25 mouse cellular contexts compared by ENCODE assay signal in the genomic region with DNA sequence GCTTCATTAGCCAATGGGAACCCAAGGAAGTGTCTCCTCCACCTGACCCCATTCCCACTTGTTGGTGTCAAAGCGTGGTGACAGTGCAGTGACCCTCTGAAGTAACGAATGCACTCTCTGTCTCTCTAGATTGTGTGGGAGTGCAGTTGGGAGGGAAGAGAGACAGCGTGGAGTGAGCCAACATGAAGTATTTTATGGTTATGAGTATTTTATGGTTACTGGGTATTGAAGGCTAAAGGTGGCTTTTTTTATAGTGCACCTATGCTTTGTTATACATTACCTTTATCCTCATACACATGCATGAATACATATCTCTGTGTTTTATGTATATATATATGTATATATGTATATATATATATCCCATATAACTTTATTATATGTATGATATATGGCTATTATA. TPM values are rescaled to one million over a fixed set of nuclear protein-coding genes. Genes with fewer than 3 reads are reported as not detected.
DNase-seq lines count a peak whose midpoint lies in the region; ATAC-seq and TF ChIP-seq lines count a peak whose summit lies in the region.
"Had no signal": no experiment of that assay in that cellular context is flagged by ENCODE, and none has a peak within 500 bp of the region (broad histone marks: within the 10 kb centered on the region; RNA-seq: fewer than 3 reads in every experiment).

No protein-coding gene starts in this region.

- 59% methylated on average over 3 of the region's 3 CpGs for WGBS in intestine, embryonic 15.5 days
- 57% methylated on average over 3 of the region's 3 CpGs for WGBS in intestine, embryonic 16.5 days
- WGBS in intestine, postnatal 0 days, result 45% methylated on average over 3 of the region's 3 CpGs

- H3K27me3 ChIP-seq in intestine, embryonic 15.5 days (replicated peaks), result no peaks in the 10 kb centered on the region
- no peaks in the 10 kb centered on the region for H3K27me3 ChIP-seq in intestine, embryonic 16.5 days (replicated peaks; ENCODE audit: control insufficient read depth, insufficient read depth, low read length)
- H3K27me3 ChIP-seq in intestine, postnatal 0 days (replicated peaks; ENCODE audit: control insufficient read depth, insufficient read depth, low read length), result no peaks in the 10 kb centered on the region
- H3K27me3 ChIP-seq: CH12.LX had no signal

- no peak overlapping the region for H3K9ac ChIP-seq in intestine, embryonic 15.5 days
- no peak overlapping the region for H3K9ac ChIP-seq in intestine, embryonic 16.5 days (ENCODE audit: low read depth, low read length)
- no peak overlapping the region for H3K9ac ChIP-seq in intestine, postnatal 0 days (ENCODE audit: low read depth, low read length)

- H3K4me1 ChIP-seq in intestine, embryonic 15.5 days (replicated peaks), result no peaks in the 10 kb centered on the region
- H3K4me1 ChIP-seq in intestine, embryonic 16.5 days (ENCODE audit: control insufficient read depth, insufficient read depth, low read length), result peaks cover 3% of the 10 kb centered on the region; the same call in 1 of the 2 replicates
- H3K4me1 ChIP-seq in intestine, postnatal 0 days (replicated peaks; ENCODE audit: control insufficient read depth, insufficient read depth, low read length), result 0 out of 2 replicates have a peak, but pooled peaks cover 4% of the 10 kb centered on the region

- intact Hi-C loops in left cerebral cortex, postnatal 10 days (cut with DNase I), result no loop called here

- no peak overlapping the region for H3K4me3 ChIP-seq in intestine, embryonic 15.5 days (replicated peaks)
- no peak overlapping the region for H3K4me3 ChIP-seq in intestine, embryonic 16.5 days (ENCODE audit: low read length)
- H3K4me3 ChIP-seq in intestine, postnatal 0 days (ENCODE audit: low read depth, low read length), result no peak overlapping the region

- H3K27ac ChIP-seq in intestine, embryonic 15.5 days, result no peak overlapping the region
- H3K27ac ChIP-seq in intestine, embryonic 16.5 days (ENCODE audit: low read length), result no peak overlapping the region
- peak overlapping the region; percentile 24 for H3K27ac ChIP-seq in intestine, postnatal 0 days (ENCODE audit: low read depth, low read length)

- DNase-seq in left cerebral cortex, postnatal 10 days (ENCODE audit: extremely low spot score in 1 of 2, low spot score in 2 of 2), result no peak
- no peak for DNase-seq in spleen, postnatal 14 days (ENCODE audit: low spot score in 2 of 2)
- DNase-seq in urinary bladder, postnatal 25 days (ENCODE audit: low spot score), result no peak
- DNase-seq: adrenal gland, adult 2 months; adrenal gland, adult 8-10 months; adrenal gland, postnatal 10 days; adrenal gland, postnatal 14 days; adrenal gland, postnatal 25 days; adrenal gland, postnatal 36 days; B cell, adult 2 months; cerebellum, adult 11 months; cerebellum, adult 11-12 months; cerebellum, adult 18-20 months had no signal

- TF ChIP-seq CTCF in intestine, postnatal 0 days (IDR thresholded peaks at IDR 0.05; ENCODE audit: low read depth), result no peak

- ATAC-seq in intestine, embryonic 15.5 days, result peak; percentile 42; the same call in 1 of the 2 replicates
- peak; percentile 59 for ATAC-seq in intestine, embryonic 16.5 days
- peak; percentile 78 for ATAC-seq in intestine, postnatal 0 days
- ATAC-seq: activated CD4-positive, CD25-positive, alpha-beta regulatory T cell, adult 4 months; CD4-positive, CD25-positive, alpha-beta regulatory T cell, adult 4 months; Patski had no signal

- no peaks in the 10 kb centered on the region for H3K36me3 ChIP-seq in intestine, embryonic 15.5 days
- no peaks in the 10 kb centered on the region for H3K36me3 ChIP-seq in intestine, embryonic 16.5 days (ENCODE audit: control insufficient read depth, insufficient read depth, low read length)
- H3K36me3 ChIP-seq in intestine, postnatal 0 days (ENCODE audit: control insufficient read depth, insufficient read depth), result no peaks in the 10 kb centered on the region
- H3K36me3 ChIP-seq: G1E had no signal

- H3K4me2 ChIP-seq in intestine, embryonic 15.5 days (replicated peaks), result no peak overlapping the region
- no peak overlapping the region for H3K4me2 ChIP-seq in intestine, embryonic 16.5 days (ENCODE audit: low read depth, low read length)
- H3K4me2 ChIP-seq in intestine, postnatal 0 days (replicated peaks; ENCODE audit: low read depth), result no peak overlapping the region

- no peaks in the 10 kb centered on the region for H3K9me3 ChIP-seq in intestine, embryonic 15.5 days
- H3K9me3 ChIP-seq in intestine, embryonic 16.5 days (ENCODE audit: control insufficient read depth, low read length), result no peaks in the 10 kb centered on the region
- no peaks in the 10 kb centered on the region for H3K9me3 ChIP-seq in intestine, postnatal 0 days (ENCODE audit: control insufficient read depth)

RNA-seq across cellular contexts. Expression of a gene that starts 8.7 kb away (rescaled TPM):
- polyA plus RNA-seq in intestine, embryonic 15.5 days (2015; fragmentation: Nextera tagmentation; extraction: Ambion mirVana), result not detected in 2 replicates
- polyA plus RNA-seq in intestine, embryonic 16.5 days (2015; fragmentation: Nextera tagmentation; extraction: Ambion mirVana), result 0.10 TPM in 1 of 2 replicates, not detected in the other
- polyA plus RNA-seq in intestine, postnatal 0 days (2015; fragmentation: Nextera tagmentation; extraction: Ambion mirVana), result 0.20 and 0.22 TPM in 2 replicates
- not detected for total RNA-seq in left cerebral cortex, postnatal 10 days (2021)
- total RNA-seq: adrenal gland, adult 18-20 months; adrenal gland, adult 2 months; adrenal gland, adult 8-10 months; adrenal gland, postnatal 14 days; adrenal gland, postnatal 25 days; adrenal gland, postnatal 36 days; CH12.LX; ES-E14; MEL had no signal
- polyA plus RNA-seq: activated CD4-positive, CD25-positive, alpha-beta regulatory T cell, adult 4 months; adrenal gland, adult 2 months; C2C12; CD4-positive, CD25-positive, alpha-beta regulatory T cell, adult 4 months; G1E; Patski had no signal

RNA-seq across cellular contexts. Expression of a gene that starts 41.4 kb away (rescaled TPM):
- 1.1 TPM in 2 replicates for polyA plus RNA-seq in intestine, embryonic 15.5 days (2015; fragmentation: Nextera tagmentation; extraction: Ambion mirVana)
- 0.78 and 0.95 TPM in 2 replicates for polyA plus RNA-seq in intestine, embryonic 16.5 days (2015; fragmentation: Nextera tagmentation; extraction: Ambion mirVana)
- polyA plus RNA-seq in intestine, postnatal 0 days (2015; fragmentation: Nextera tagmentation; extraction: Ambion mirVana), result 0.66 and 1.1 TPM in 2 replicates
- total RNA-seq in left cerebral cortex, postnatal 10 days (2021), result under 1 TPM; 0.45 to 0.73 TPM
- total RNA-seq: CH12.LX had no signal
- polyA plus RNA-seq: activated CD4-positive, CD25-positive, alpha-beta regulatory T cell, adult 4 months; G1E had no signal
